Mouse (Mus musculus): Measurements from ENCODE around the gene Olfr1132. TPM values are rescaled to one million over a fixed set of nuclear protein-coding genes. Genes with fewer than 3 reads are reported as not detected.
"Not testable (repeated sequence)": the region's sequence is repeated elsewhere in the genome, so short reads cannot be mapped to it uniquely, and the experiment has no call there.

Gene Olfr1132
- not detected in 2 replicates for polyA plus RNA-seq (2011; ENCODE audit: insufficient read depth, insufficient read length, low read depth, missing spikeins)

GRCm38 (mm10) chr2:87637435-87637834 is at the start of gene Olfr1132:
Gene Olfr1132, minus strand, starts transcription at chr2:87637535.
- Histone ChIP-seq H3K4me1 (ENCODE audit: control insufficient read depth, insufficient read depth, low read length) (no peaks in the 10 kb centered on the region), H3K27me3 (ENCODE audit: control insufficient read depth, insufficient read depth, low read length, poor library complexity, severe bottlenecking) (no peaks in the 10 kb centered on the region), H3K4me3 (ENCODE audit: low read depth, low read length) (no peak within 1 kb of the TSS), H3K9me3 (replicated peaks; ENCODE audit: control insufficient read depth, insufficient read depth, low read length, poor library complexity, severe bottlenecking) (no peaks in the 10 kb centered on the region), H3K27ac (ENCODE audit: insufficient read depth, low read length) (no peak within 1 kb of the TSS), H3K36me3 (ENCODE audit: control insufficient read depth, insufficient read depth, low read length, poor library complexity, severe bottlenecking) (no peaks in the 10 kb centered on the region), H3K9ac (ENCODE audit: low read depth, poor library complexity, severe bottlenecking) (no peak within 1 kb of the TSS)
- TF ChIP-seq CTCF (IDR thresholded peaks at IDR 0.05; ENCODE audit: low read depth, low read length) (no peak), POLR2A (IDR thresholded peaks at IDR 0.05; ENCODE audit: insufficient read depth, low read length) (no peak), EP300 (IDR thresholded peaks at IDR 0.05; ENCODE audit: insufficient read depth, low read depth, low read length) (no peak)

GRCm38 (mm10) chr2:87673564-87673963 is 36.2 kb upstream of the Olfr1132 start, which contains the start of gene Olfr1135:
Gene Olfr1135, minus strand, starts transcription at chr2:87673664.
- no peak within 1 kb of the TSS for H3K9ac ChIP-seq (ENCODE audit: low read depth, poor library complexity, severe bottlenecking)
- H3K27ac ChIP-seq (ENCODE audit: insufficient read depth, low read length) = no peak within 1 kb of the TSS
- H3K4me1 ChIP-seq (ENCODE audit: control insufficient read depth, insufficient read depth, low read length) = no peaks in the 10 kb centered on the region
- no peak for TF ChIP-seq POLR2A (IDR thresholded peaks at IDR 0.05; ENCODE audit: insufficient read depth, low read length)
- no peak for TF ChIP-seq EP300 (IDR thresholded peaks at IDR 0.05; ENCODE audit: insufficient read depth, low read depth, low read length)
- TF ChIP-seq CTCF (IDR thresholded peaks at IDR 0.05; ENCODE audit: low read depth, low read length) = no peak
- no peaks in the 10 kb centered on the region for H3K36me3 ChIP-seq (ENCODE audit: control insufficient read depth, insufficient read depth, low read length, poor library complexity, severe bottlenecking)
- H3K9me3 ChIP-seq (replicated peaks; ENCODE audit: control insufficient read depth, insufficient read depth, low read length, poor library complexity, severe bottlenecking) = no peaks in the 10 kb centered on the region
- no peaks in the 10 kb centered on the region for H3K27me3 ChIP-seq (ENCODE audit: control insufficient read depth, insufficient read depth, low read length, poor library complexity, severe bottlenecking)
- H3K4me3 ChIP-seq (ENCODE audit: low read depth, low read length) = no peak within 1 kb of the TSS

GRCm38 (mm10) chr2:87658360-87658759 is 21.0 kb upstream of the Olfr1132 start, which contains the start of gene Olfr1134:
Gene Olfr1134, minus strand, starts transcription at chr2:87658460.
- no peaks in the 10 kb centered on the region for H3K9me3 ChIP-seq (replicated peaks; ENCODE audit: control insufficient read depth, insufficient read depth, low read length, poor library complexity, severe bottlenecking)
- TF ChIP-seq CTCF (IDR thresholded peaks at IDR 0.05; ENCODE audit: low read depth, low read length) (no peak), POLR2A (IDR thresholded peaks at IDR 0.05; ENCODE audit: insufficient read depth, low read length) (no peak), EP300 (IDR thresholded peaks at IDR 0.05; ENCODE audit: insufficient read depth, low read depth, low read length) (no peak)
- H3K36me3 ChIP-seq (ENCODE audit: control insufficient read depth, insufficient read depth, low read length, poor library complexity, severe bottlenecking) = no peaks in the 10 kb centered on the region
- no peaks in the 10 kb centered on the region for H3K4me1 ChIP-seq (ENCODE audit: control insufficient read depth, insufficient read depth, low read length)
- H3K9ac ChIP-seq (ENCODE audit: low read depth, poor library complexity, severe bottlenecking) = no peak within 1 kb of the TSS
- H3K27ac ChIP-seq (ENCODE audit: insufficient read depth, low read length) = no peak within 1 kb of the TSS
- no peaks in the 10 kb centered on the region for H3K27me3 ChIP-seq (ENCODE audit: control insufficient read depth, insufficient read depth, low read length, poor library complexity, severe bottlenecking)
- H3K4me3 ChIP-seq (ENCODE audit: low read depth, low read length) = no peak within 1 kb of the TSS

GRCm38 (mm10) chr2:87647274-87647673 is 9.9 kb upstream of the Olfr1132 start, which contains the start of gene Olfr1133:
Gene Olfr1133, minus strand, starts transcription at chr2:87647374.
- Histone ChIP-seq H3K36me3 (ENCODE audit: control insufficient read depth, insufficient read depth, low read length, poor library complexity, severe bottlenecking) (no peaks in the 10 kb centered on the region), H3K9ac (ENCODE audit: low read depth, poor library complexity, severe bottlenecking) (no peak within 1 kb of the TSS), H3K4me1 (ENCODE audit: control insufficient read depth, insufficient read depth, low read length) (no peaks in the 10 kb centered on the region), H3K27ac (ENCODE audit: insufficient read depth, low read length) (no peak within 1 kb of the TSS), H3K4me3 (ENCODE audit: low read depth, low read length) (no peak within 1 kb of the TSS), H3K9me3 (replicated peaks; ENCODE audit: control insufficient read depth, insufficient read depth, low read length, poor library complexity, severe bottlenecking) (no peaks in the 10 kb centered on the region), H3K27me3 (ENCODE audit: control insufficient read depth, insufficient read depth, low read length, poor library complexity, severe bottlenecking) (no peaks in the 10 kb centered on the region)
- no peak for TF ChIP-seq CTCF (IDR thresholded peaks at IDR 0.05; ENCODE audit: low read depth, low read length)

- H3K27me3 ChIP-seq (ENCODE audit: control insufficient read depth, insufficient read depth, low read length, poor library complexity, severe bottlenecking) = no peaks in the 10 kb centered on the region
- H3K27ac ChIP-seq (ENCODE audit: insufficient read depth, low read length) = no peak overlapping the region
- no peak overlapping the region for H3K9ac ChIP-seq (ENCODE audit: low read depth, poor library complexity, severe bottlenecking)
- no peaks in the 10 kb centered on the region for H3K9me3 ChIP-seq (replicated peaks; ENCODE audit: control insufficient read depth, insufficient read depth, low read length, poor library complexity, severe bottlenecking)
- TF ChIP-seq POLR2A (IDR thresholded peaks at IDR 0.05; ENCODE audit: insufficient read depth, low read length) (no peak), CTCF (IDR thresholded peaks at IDR 0.05; ENCODE audit: low read depth, low read length) (no peak), EP300 (IDR thresholded peaks at IDR 0.05; ENCODE audit: insufficient read depth, low read depth, low read length) (no peak)
- H3K36me3 ChIP-seq (ENCODE audit: control insufficient read depth, insufficient read depth, low read length, poor library complexity, severe bottlenecking) = no peaks in the 10 kb centered on the region
- no peaks in the 10 kb centered on the region for H3K4me1 ChIP-seq (ENCODE audit: control insufficient read depth, insufficient read depth, low read length)
- H3K4me3 ChIP-seq (ENCODE audit: low read depth, low read length) = no peak overlapping the region
Measured at GRCm38 (mm10) chr2:87642441-87642840, 5.1 kb upstream of the Olfr1132 start.

GRCm38 (mm10) chr2:87626804-87627203 is 10.5 kb downstream of the Olfr1132 start, which contains the start of gene Olfr1131:
Gene Olfr1131, plus strand, starts transcription at chr2:87627104.
- no peak within 1 kb of the TSS for H3K9ac ChIP-seq (ENCODE audit: low read depth, poor library complexity, severe bottlenecking)
- no peaks in the 10 kb centered on the region for H3K27me3 ChIP-seq (ENCODE audit: control insufficient read depth, insufficient read depth, low read length, poor library complexity, severe bottlenecking)
- H3K9me3 ChIP-seq (replicated peaks; ENCODE audit: control insufficient read depth, insufficient read depth, low read length, poor library complexity, severe bottlenecking) = no peaks in the 10 kb centered on the region
- no peak for TF ChIP-seq POLR2A (IDR thresholded peaks at IDR 0.05; ENCODE audit: insufficient read depth, low read length)
- no peak for TF ChIP-seq CTCF (IDR thresholded peaks at IDR 0.05; ENCODE audit: low read depth, low read length)
- TF ChIP-seq EP300 (IDR thresholded peaks at IDR 0.05; ENCODE audit: insufficient read depth, low read depth, low read length) = no peak
- no peaks in the 10 kb centered on the region for H3K4me1 ChIP-seq (ENCODE audit: control insufficient read depth, insufficient read depth, low read length)
- no peak within 1 kb of the TSS for H3K4me3 ChIP-seq (ENCODE audit: low read depth, low read length)
- H3K27ac ChIP-seq (ENCODE audit: insufficient read depth, low read length) = no peak within 1 kb of the TSS
- no peaks in the 10 kb centered on the region for H3K36me3 ChIP-seq (ENCODE audit: control insufficient read depth, insufficient read depth, low read length, poor library complexity, severe bottlenecking)

- not testable (repeated sequence) for H3K9ac ChIP-seq (ENCODE audit: low read depth, poor library complexity, severe bottlenecking); H3K36me3 ChIP-seq (ENCODE audit: control insufficient read depth, insufficient read depth, low read length, poor library complexity, severe bottlenecking); H3K4me3 ChIP-seq (ENCODE audit: low read depth, low read length); H3K27ac ChIP-seq (ENCODE audit: insufficient read depth, low read length); H3K4me1 ChIP-seq (ENCODE audit: control insufficient read depth, insufficient read depth, low read length); H3K27me3 ChIP-seq (ENCODE audit: control insufficient read depth, insufficient read depth, low read length, poor library complexity, severe bottlenecking); H3K9me3 ChIP-seq (replicated peaks; ENCODE audit: control insufficient read depth, insufficient read depth, low read length, poor library complexity, severe bottlenecking)
Measured at GRCm38 (mm10) chr2:87605912-87606311, 31.4 kb downstream of the Olfr1132 start, which contains the start of gene Olfr1130. Gene Olfr1130, plus strand, starts transcription at chr2:87606212.
